Comparison of ENCODE assay signal across 9 mouse cellular contexts in genomic region chr1:34749161-34750040, GRCm38 (mm10).
DNase-seq lines count a peak whose midpoint lies in the region; ATAC-seq and TF ChIP-seq lines count a peak whose summit lies in the region.
"Had no signal": no experiment of that assay in that cellular context is flagged by ENCODE, and none has a peak within 500 bp of the region (broad histone marks: within the 10 kb centered on the region; RNA-seq: fewer than 3 reads in every experiment).

No protein-coding gene starts in this region.

- H3K4me2 ChIP-seq in kidney, postnatal 0 days (ENCODE audit: low read length), result peak overlapping the region; percentile 98; the same call in 1 of the 2 replicates
- peak overlapping the region; percentile 95 for H3K4me2 ChIP-seq in hindbrain, embryonic 11.5 days (replicated peaks; ENCODE audit: low read depth, low read length)
- peak overlapping the region; percentile 95 for H3K4me2 ChIP-seq in midbrain, embryonic 16.5 days (ENCODE audit: low read length)

- DNase-seq in kidney, postnatal 0 days (ENCODE audit: low spot score), result peak; percentile 20
- DNase-seq in kidney, adult 18-20 months, result no peak
- DNase-seq in cerebellum, postnatal 25 days, result peak; percentile 49 to 55
- peak; percentile 56 for DNase-seq in hindbrain, embryonic 11.5 days (ENCODE audit: low spot score)
- no peak for DNase-seq in right cerebral cortex, postnatal 36 days (ENCODE audit: low spot score in 2 of 2)
- DNase-seq in kidney, adult 11 months, result no peak
- no peak for DNase-seq in adrenal gland, adult 8-10 months
- DNase-seq: liver, embryonic 13.5 days had no signal

- no peak for TF ChIP-seq CTCF in kidney, postnatal 0 days (IDR thresholded peaks at IDR 0.05; ENCODE audit: low read depth)

- H3K4me1 ChIP-seq in kidney, postnatal 0 days (replicated peaks; ENCODE audit: insufficient read depth, low read length), result no peaks in the 10 kb centered on the region; the same call in 1 of the 2 replicates
- 0 out of 2 replicates have a peak, but pooled peaks cover 4% of the 10 kb centered on the region for H3K4me1 ChIP-seq in hindbrain, embryonic 11.5 days (replicated peaks; ENCODE audit: control insufficient read depth, insufficient read depth, low read length)
- H3K4me1 ChIP-seq in midbrain, embryonic 16.5 days (ENCODE audit: control insufficient read depth, insufficient read depth, low read length), result peaks cover 18% of the 10 kb centered on the region
- H3K4me1 ChIP-seq: liver, embryonic 13.5 days had no signal

- H3K9me3 ChIP-seq in kidney, postnatal 0 days (replicated peaks; ENCODE audit: low read length), result no peaks in the 10 kb centered on the region
- no peaks in the 10 kb centered on the region for H3K9me3 ChIP-seq in hindbrain, embryonic 11.5 days (ENCODE audit: control insufficient read depth, low read length)
- no peaks in the 10 kb centered on the region for H3K9me3 ChIP-seq in midbrain, embryonic 16.5 days (replicated peaks; ENCODE audit: control insufficient read depth, low read length, poor library complexity, severe bottlenecking)
- H3K9me3 ChIP-seq: liver, embryonic 13.5 days had no signal

- H3K9ac ChIP-seq in kidney, postnatal 0 days (ENCODE audit: low read depth, low read length), result no peak overlapping the region
- H3K9ac ChIP-seq in hindbrain, embryonic 11.5 days (ENCODE audit: low read depth, low read length), result no peak overlapping the region
- peak overlapping the region; percentile 92 for H3K9ac ChIP-seq in midbrain, embryonic 16.5 days (ENCODE audit: low read depth, low read length)
- H3K9ac ChIP-seq: liver, embryonic 13.5 days had no signal

- 8% methylated on average over 14 of the region's 14 CpGs for WGBS in kidney, postnatal 0 days
- 10% methylated on average over 14 of the region's 14 CpGs for WGBS in hindbrain, embryonic 11.5 days
- WGBS in midbrain, embryonic 16.5 days, result 12% methylated on average over 14 of the region's 14 CpGs

- ATAC-seq in kidney, postnatal 0 days (replicated peaks; ENCODE audit: low FRiP score, low read depth), result no peak
- ATAC-seq in hindbrain, embryonic 11.5 days (ENCODE audit: low FRiP score), result peak; percentile 57
- ATAC-seq in midbrain, embryonic 16.5 days, result peak; percentile 33; the same call in 1 of the 2 replicates

- no peak overlapping the region for H3K27ac ChIP-seq in kidney, postnatal 0 days
- H3K27ac ChIP-seq in hindbrain, embryonic 11.5 days (ENCODE audit: low read depth, low read length), result no peak overlapping the region
- no peak overlapping the region; the same call in 1 of the 2 replicates for H3K27ac ChIP-seq in midbrain, embryonic 16.5 days (ENCODE audit: low read length)
- H3K27ac ChIP-seq: liver, embryonic 13.5 days had no signal

- H3K27me3 ChIP-seq in kidney, postnatal 0 days (ENCODE audit: insufficient read depth, low read length), result peaks cover 26% of the 10 kb centered on the region
- peaks cover 20% of the 10 kb centered on the region for H3K27me3 ChIP-seq in hindbrain, embryonic 11.5 days (ENCODE audit: control insufficient read depth, insufficient read depth, low read length)
- no peaks in the 10 kb centered on the region for H3K27me3 ChIP-seq in midbrain, embryonic 16.5 days (ENCODE audit: control insufficient read depth, insufficient read depth, low read depth, low read length)

- no peak overlapping the region for H3K4me3 ChIP-seq in kidney, postnatal 0 days (replicated peaks; ENCODE audit: low read depth, low read length)
- peak overlapping the region; percentile 55; the same call in 1 of the 2 replicates for H3K4me3 ChIP-seq in hindbrain, embryonic 11.5 days (ENCODE audit: low read depth, low read length)
- H3K4me3 ChIP-seq in midbrain, embryonic 16.5 days (ENCODE audit: low read depth, low read length), result peak overlapping the region; percentile 77

- H3K36me3 ChIP-seq in kidney, postnatal 0 days (ENCODE audit: insufficient read depth, low read length), result no peaks in the 10 kb centered on the region
- no peaks in the 10 kb centered on the region for H3K36me3 ChIP-seq in hindbrain, embryonic 11.5 days (ENCODE audit: control insufficient read depth, insufficient read depth, low read length)
- H3K36me3 ChIP-seq in midbrain, embryonic 16.5 days (ENCODE audit: control insufficient read depth, insufficient read depth, low read length), result no peaks in the 10 kb centered on the region
- H3K36me3 ChIP-seq: liver, embryonic 13.5 days had no signal

Comparison
In these comparisons a context has a peak if more than half of its experiments do, and no peak if none do; other contexts are left out.
1. DNase-seq: peak in kidney, postnatal 0 days (single experiment), cerebellum, postnatal 25 days (2 of 2) and hindbrain, embryonic 11.5 days (single experiment); none in kidney, adult 18-20 months (single experiment), right cerebral cortex, postnatal 36 days (0 of 2), kidney, adult 11 months (single experiment) and adrenal gland, adult 8-10 months (single experiment).
2. Peak in every context shown above with its lines, with median percentiles within 50 percentile points of each other: H3K4me2 ChIP-seq.